Mouse (Mus musculus) hindbrain, embryonic 16.5 days (tissue): ENCODE data around the gene Foxp1. TPM values are rescaled to one million over a fixed set of nuclear protein-coding genes. Genes with fewer than 3 reads are reported as not detected.

Experiments used
- ATAC-seq: fragments of 200-750 bp; cut with Nextera tagmentation; 2 replicates; pipeline ENCODE4 v1.8.0; 2017; ENCODE audit warnings: moderate TSS enrichment, moderate library complexity
- H3K27ac ChIP-seq: fragments of 300-500 bp; sonication (generic); 2 replicates; pipeline ENCODE4 v1.5.1; 2014; ENCODE audit warnings: low read depth, mild to moderate bottlenecking, control low read depth, low read length, moderate library complexity
- H3K27me3 ChIP-seq: fragments of 300-500 bp; sonication (generic); replicated peaks from 2 replicates; pipeline ENCODE4 v1.6.1; 2014; ENCODE audit warnings: low read length; ENCODE audit not compliant: control insufficient read depth, insufficient read depth
- H3K36me3 ChIP-seq: fragments of 300-500 bp; sonication (generic); 2 replicates; pipeline ENCODE4 v1.6.1; 2014; ENCODE audit warnings: mild to moderate bottlenecking, low read length, moderate library complexity, mixed read lengths; ENCODE audit not compliant: control insufficient read depth, insufficient read depth
- H3K4me1 ChIP-seq: fragments of 300-500 bp; sonication (generic); 2 replicates; pipeline ENCODE4 v1.6.1; 2014; ENCODE audit warnings: low read depth, low read length; ENCODE audit not compliant: control insufficient read depth, insufficient read depth
- H3K4me2 ChIP-seq: fragments of 300-500 bp; sonication (generic); 2 replicates; pipeline ENCODE4 v1.6.1; 2014; ENCODE audit warnings: mild to moderate bottlenecking, low read length, control low read depth, moderate library complexity
- H3K4me3 ChIP-seq: fragments of 300-500 bp; sonication (generic); 2 replicates; pipeline ENCODE4 v1.5.1; 2014; ENCODE audit warnings: mild to moderate bottlenecking, low read length, control low read depth, moderate library complexity
- H3K9ac ChIP-seq: fragments of 300-500 bp; sonication (generic); 2 replicates; pipeline ENCODE4 v1.6.1; 2014; ENCODE audit warnings: low read depth, mild to moderate bottlenecking, control low read depth, low read length, moderate library complexity
- H3K9me3 ChIP-seq: fragments of 300-500 bp; sonication (generic); 2 replicates; pipeline ENCODE4 v1.6.1; 2014; ENCODE audit warnings: mild to moderate bottlenecking, low read length, moderate library complexity; ENCODE audit not compliant: control insufficient read depth
- WGBS: fragments of 180-500 bp; shearing (Covaris S2); extraction: QIAGEN DNeasy Blood & Tissue Kit; methylation state at CpG from one replicate; pipeline ENCODE4 v1.1.7; 2014; 5-methylcytosine and 5-hydroxymethylcytosine counted together
- polyA plus RNA-seq: library from polyadenylated mRNA; unstranded; fragments of >200 nt; fragmentation: Nextera tagmentation; extraction: Ambion mirVana; gene quantifications from 2 replicates; pipeline ENCODE4 v1.2.1, GENCODE M21; 2015

Gene Foxp1
- polyA plus RNA-seq, 1 experiment from 2014 or later = 47.8 TPM

DNA sequence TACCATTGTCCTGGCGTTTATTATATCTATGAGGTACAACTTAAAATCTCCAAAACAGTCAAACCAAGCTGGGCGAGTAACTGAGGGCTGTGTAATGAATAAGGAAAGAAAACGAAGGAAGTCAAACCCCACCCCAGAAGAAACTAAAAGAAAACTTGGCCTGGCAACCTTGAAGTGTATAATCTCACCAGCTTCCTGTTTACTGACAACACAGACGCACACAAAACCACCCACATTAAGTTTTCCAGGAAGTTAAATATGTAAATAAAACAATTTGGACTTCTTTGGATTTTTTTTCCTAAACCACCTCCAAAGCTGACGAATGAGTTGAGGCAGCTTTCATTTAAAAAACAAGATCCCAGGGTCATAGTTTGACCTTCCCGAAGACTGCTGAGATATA lies 18.1 kb upstream of the Foxp1 start:
- Histone ChIP-seq H3K4me2 (no peak overlapping the region), H3K9ac (no peak overlapping the region), H3K4me1 (no peaks in the 10 kb centered on the region), H3K36me3 (no peaks in the 10 kb centered on the region), H3K27ac (no peak overlapping the region), H3K9me3 (no peaks in the 10 kb centered on the region), H3K4me3 (no peak overlapping the region), H3K27me3 (no peaks in the 10 kb centered on the region)
- ATAC-seq = no peak
- WGBS = 80% methylated on average over 6 of the region's 6 CpGs

DNA sequence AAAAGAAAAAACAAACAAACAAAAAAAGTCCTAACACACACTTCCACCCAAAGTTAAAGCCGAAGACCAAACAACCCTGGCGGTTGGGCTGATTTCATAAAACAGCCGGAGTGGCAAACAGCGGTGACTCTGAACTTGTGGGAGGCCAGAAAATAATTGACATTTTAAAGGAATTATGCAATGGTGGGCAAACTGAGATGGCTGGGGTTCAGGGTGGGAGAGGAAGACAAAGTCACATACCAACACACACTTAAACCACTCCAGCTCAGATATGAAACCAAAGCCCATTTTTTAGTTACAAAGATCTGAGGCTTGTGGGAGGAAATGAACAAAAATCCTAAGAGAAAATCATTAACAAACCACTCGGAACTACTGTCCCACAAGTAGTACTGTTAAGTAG lies 17.6 kb upstream of the Foxp1 start:
- H3K9ac ChIP-seq = no peak overlapping the region
- H3K4me2 ChIP-seq = no peak overlapping the region
- H3K4me3 ChIP-seq = no peak overlapping the region
- 88% methylated on average over 5 of the region's 5 CpGs for WGBS
- H3K9me3 ChIP-seq = no peaks in the 10 kb centered on the region
- ATAC-seq = no peak
- no peaks in the 10 kb centered on the region for H3K4me1 ChIP-seq
- no peak overlapping the region for H3K27ac ChIP-seq
- H3K36me3 ChIP-seq = no peaks in the 10 kb centered on the region
- H3K27me3 ChIP-seq = no peaks in the 10 kb centered on the region

DNA sequence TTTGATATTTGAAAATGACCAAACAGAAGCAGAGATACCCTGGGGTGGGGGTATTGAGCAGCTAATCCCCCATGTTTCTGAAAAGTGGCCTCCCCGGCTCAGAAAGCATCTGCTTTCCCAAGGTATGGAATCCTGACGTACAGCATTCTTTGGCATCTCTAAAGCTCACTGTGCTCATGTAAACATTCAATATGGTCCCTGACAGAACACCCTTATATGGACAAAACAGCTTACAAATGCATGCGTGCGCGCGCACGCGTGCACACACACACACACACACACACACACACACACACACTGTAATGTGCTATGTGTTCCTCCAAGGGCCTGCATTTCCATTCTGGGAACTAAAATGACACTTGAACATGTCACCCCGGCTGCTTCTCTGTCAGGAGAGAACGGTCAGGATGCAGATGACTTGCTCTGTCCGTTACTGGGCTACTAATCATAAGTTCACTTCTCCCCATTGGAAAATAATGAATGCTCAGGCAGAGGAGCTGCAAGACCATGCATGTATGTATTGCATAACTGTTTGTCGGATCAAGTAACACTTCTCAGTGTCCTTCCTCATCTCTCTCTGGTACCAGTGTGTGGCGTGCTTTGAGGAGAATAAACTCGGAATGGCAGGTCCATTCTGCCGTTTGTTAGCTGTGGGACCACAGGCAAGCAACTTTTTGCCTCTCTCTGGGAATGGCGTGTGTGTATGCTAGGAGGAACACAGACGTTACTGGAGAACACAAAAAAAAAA lies 15.8 kb upstream of the Foxp1 start:
- no peaks in the 10 kb centered on the region for H3K36me3 ChIP-seq
- H3K27me3 ChIP-seq = no peaks in the 10 kb centered on the region
- H3K4me3 ChIP-seq = no peak overlapping the region
- H3K27ac ChIP-seq = no peak overlapping the region
- 88% methylated on average over 17 of the region's 17 CpGs for WGBS
- no peaks in the 10 kb centered on the region for H3K9me3 ChIP-seq
- no peaks in the 10 kb centered on the region for H3K4me1 ChIP-seq
- no peak overlapping the region for H3K4me2 ChIP-seq
- ATAC-seq = no peak
- H3K9ac ChIP-seq = no peak overlapping the region

DNA sequence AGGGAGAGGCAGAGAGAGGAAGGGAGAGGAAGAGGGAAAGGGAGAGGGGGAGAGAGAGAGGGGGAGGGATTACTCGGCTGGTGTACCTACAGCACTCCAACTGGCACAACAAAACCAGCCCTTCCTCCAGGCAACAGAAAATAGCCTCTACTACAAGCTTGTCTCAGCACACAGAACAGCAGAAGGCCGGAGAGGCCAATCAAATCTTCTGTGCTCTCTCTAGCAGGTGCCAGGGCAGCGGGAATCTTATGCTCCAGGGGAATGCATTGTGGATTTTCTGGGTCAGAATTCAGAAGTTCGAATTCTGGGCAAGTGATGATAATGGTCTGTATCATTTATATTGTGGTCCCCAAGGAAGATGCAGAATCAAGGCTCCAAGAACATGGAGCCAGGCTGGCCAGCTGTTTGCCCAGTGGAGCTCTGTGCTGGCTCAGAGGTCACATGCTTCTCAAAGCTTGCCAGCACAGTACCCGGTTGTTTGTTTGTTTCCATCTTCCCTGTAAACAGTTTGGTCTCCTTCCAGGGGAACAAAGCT lies 11.8 kb upstream of the Foxp1 start:
- H3K27me3 ChIP-seq = no peaks in the 10 kb centered on the region
- H3K4me1 ChIP-seq = no peaks in the 10 kb centered on the region
- H3K36me3 ChIP-seq = no peaks in the 10 kb centered on the region
- H3K4me2 ChIP-seq = no peak overlapping the region
- H3K9me3 ChIP-seq = no peaks in the 10 kb centered on the region
- no peak overlapping the region for H3K27ac ChIP-seq
- WGBS = 48% methylated on average over 5 of the region's 5 CpGs
- H3K4me3 ChIP-seq = no peak overlapping the region
- ATAC-seq = 0 out of 2 replicates have a peak, but pooled peaks have one; percentile 37
- H3K9ac ChIP-seq = no peak overlapping the region

DNA sequence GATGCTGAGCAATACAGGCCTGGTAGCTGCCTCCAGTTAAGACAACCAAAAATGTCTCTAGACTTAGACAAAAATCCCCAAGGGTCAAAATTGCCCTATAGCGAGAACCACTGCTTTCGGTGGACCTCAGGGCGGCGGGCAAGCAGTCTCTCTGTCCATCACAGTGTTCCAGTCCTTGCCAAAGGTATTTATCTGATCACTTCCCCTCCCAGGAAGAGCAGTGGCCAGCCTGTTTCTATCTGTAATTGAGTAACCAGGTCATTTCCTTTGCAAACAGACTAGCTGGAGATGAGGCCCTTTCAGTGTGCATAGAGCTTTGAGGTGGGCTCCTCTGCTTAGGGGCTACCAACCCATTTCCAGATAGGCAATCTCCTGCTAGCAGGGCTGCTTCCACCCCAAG lies 9.9 kb upstream of the Foxp1 start:
- Histone ChIP-seq H3K4me3 (no peak overlapping the region), H3K9me3 (no peaks in the 10 kb centered on the region), H3K27ac (no peak overlapping the region), H3K9ac (no peak overlapping the region), H3K4me1 (no peaks in the 10 kb centered on the region), H3K27me3 (no peaks in the 10 kb centered on the region), H3K4me2 (no peak overlapping the region), H3K36me3 (no peaks in the 10 kb centered on the region)
- ATAC-seq = no peak
- 92% methylated on average over 4 of the region's 4 CpGs for WGBS

DNA sequence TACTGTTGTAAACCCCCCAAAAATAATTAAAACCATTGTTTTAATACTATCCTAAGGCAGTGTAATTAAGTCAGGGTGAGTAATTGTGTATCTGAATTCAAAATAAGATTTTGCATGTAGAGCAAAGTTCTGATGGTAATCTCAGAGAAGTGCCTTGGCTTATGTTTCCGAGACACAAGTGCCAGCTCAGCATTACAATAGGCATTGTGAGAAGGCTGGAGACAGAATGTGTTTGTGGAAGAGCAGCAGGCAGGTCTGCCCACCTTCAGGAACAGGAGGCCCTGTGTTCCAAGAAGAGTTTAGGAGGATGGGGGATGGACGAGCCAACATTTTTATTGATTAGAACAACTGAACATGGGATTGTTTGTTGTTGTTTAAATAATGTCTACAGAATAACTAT lies 6.5 kb upstream of the Foxp1 start:
- H3K4me2 ChIP-seq = no peak overlapping the region
- ATAC-seq = no peak
- 78% methylated on average over 2 of the region's 2 CpGs for WGBS

DNA sequence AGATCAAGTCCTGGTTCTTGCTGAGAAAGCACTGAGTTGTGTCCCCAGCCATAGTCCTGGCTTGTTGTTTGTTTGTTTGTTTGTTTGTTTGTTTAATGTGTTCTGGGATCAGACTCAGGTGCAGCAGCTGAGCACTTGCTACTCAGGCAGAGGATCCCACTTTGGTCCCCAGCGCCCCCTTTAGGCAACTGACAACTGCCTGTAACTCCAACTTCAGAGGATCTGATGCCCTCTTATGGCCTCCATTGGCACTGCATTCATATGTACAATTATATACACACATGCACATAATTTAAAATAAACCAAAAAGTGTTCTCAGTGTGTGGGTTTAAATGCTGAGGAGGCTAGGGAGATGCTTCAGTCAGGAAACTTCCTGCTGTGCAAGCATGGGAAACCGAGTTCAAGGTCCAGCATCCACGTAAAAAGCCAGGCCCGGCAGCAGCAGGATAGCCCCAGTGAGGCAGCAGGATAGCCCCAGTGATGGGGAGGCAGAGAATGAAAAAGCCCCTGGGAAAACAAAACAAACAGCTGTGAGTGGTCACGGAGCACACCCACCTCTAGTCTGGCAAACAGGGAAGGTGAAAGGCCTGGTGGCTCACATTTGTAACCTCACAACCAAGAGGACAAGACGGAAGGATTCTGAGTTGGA lies 5.1 kb upstream of the Foxp1 start:
- no peak overlapping the region for H3K4me2 ChIP-seq
- H3K4me1 ChIP-seq = no peaks in the 10 kb centered on the region
- no peaks in the 10 kb centered on the region for H3K9me3 ChIP-seq
- no peaks in the 10 kb centered on the region for H3K27me3 ChIP-seq
- H3K4me3 ChIP-seq = no peak overlapping the region
- no peak for ATAC-seq
- no peak overlapping the region for H3K9ac ChIP-seq
- H3K27ac ChIP-seq = no peak overlapping the region
- no peaks in the 10 kb centered on the region for H3K36me3 ChIP-seq
- WGBS = 95% methylated on average over 6 of the region's 6 CpGs

More for the DNA sequence above, 6.5 kb upstream of the Foxp1 start:
- H3K27ac ChIP-seq = no peak overlapping the region
- no peaks in the 10 kb centered on the region for H3K9me3 ChIP-seq
- H3K27me3 ChIP-seq = no peaks in the 10 kb centered on the region
- H3K4me3 ChIP-seq = no peak overlapping the region
- no peak overlapping the region for H3K9ac ChIP-seq
- H3K4me1 ChIP-seq = no peaks in the 10 kb centered on the region
- H3K36me3 ChIP-seq = no peaks in the 10 kb centered on the region

DNA sequence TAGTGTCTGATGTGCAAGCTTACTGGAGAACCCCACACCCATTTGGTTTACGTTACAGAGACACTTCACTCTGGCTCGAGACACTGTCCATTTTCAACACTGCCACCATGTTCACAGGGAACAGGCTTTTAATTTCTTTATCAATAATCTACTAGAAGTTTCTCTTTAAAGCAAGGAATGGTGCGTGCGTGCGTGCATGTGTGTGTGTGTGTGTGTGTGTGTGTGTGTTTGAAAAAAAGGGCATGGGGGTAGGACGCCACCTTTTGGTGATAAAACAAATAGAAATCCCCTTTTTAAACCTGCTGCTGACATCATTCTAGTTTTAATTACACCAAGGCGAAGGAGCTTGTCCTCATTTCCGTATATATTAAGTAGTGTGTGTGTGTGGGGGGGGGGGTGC lies 2.8 kb upstream of the Foxp1 start:
- Histone ChIP-seq H3K4me3 (no peak overlapping the region), H3K27ac (no peak overlapping the region), H3K4me2 (no peak overlapping the region), H3K9ac (no peak overlapping the region), H3K4me1 (peaks cover 8% of the 10 kb centered on the region; the same call in 1 of the 2 replicates), H3K27me3 (no peaks in the 10 kb centered on the region), H3K9me3 (no peaks in the 10 kb centered on the region), H3K36me3 (no peaks in the 10 kb centered on the region)
- ATAC-seq = no peak
- WGBS = 46% methylated on average over 8 of the region's 8 CpGs

DNA sequence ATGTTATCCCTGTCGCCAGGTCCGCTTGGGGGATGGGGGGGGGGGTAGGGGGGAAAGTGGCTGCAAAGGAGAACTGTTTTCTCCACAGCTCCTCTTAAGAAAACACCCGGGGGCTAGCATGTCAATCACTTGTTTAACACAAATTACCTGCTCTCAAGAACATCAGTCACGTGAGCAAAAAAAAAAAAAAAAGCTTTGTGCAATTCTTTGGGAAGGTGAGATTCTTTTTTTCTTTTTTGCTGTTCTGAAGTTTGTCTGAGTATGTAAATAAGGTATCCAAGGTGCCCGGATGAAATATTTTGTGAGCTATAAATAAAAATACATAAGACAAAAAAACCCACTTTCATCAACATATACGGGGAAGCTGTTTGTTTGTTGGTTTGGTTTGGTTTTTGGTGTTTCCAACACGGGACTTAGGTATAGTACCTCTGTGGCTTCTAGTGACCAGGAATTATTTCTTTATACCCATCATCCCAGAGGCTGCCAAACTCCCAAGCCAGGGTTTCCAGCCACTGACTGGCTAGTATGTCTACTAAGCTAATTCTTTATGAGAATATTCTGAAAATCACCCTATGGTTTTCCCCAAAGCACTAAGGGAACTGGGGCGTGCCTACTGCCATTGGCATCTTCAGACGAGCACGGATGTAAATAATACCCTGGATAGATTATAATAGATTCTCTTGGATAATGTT lies 1.3 kb upstream of the Foxp1 start:
- no peaks in the 10 kb centered on the region for H3K36me3 ChIP-seq
- peak overlapping the region; percentile 100 for H3K27ac ChIP-seq
- H3K27me3 ChIP-seq = no peaks in the 10 kb centered on the region
- WGBS = 23% methylated on average over 10 of the region's 10 CpGs
- peaks cover 8% of the 10 kb centered on the region; the same call in 1 of the 2 replicates for H3K4me1 ChIP-seq
- peak overlapping the region; percentile 78 for H3K4me3 ChIP-seq
- no peak for ATAC-seq
- peak overlapping the region; percentile 99 for H3K4me2 ChIP-seq
- no peaks in the 10 kb centered on the region for H3K9me3 ChIP-seq
- H3K9ac ChIP-seq = peak overlapping the region; percentile 97
